Mouse (Mus musculus): ENCODE results near the gene Ptch1. TPM values are rescaled to one million over a fixed set of nuclear protein-coding genes. Genes with fewer than 3 reads are reported as not detected.

The Ptch1 gene
- polyA plus RNA-seq, 1 experiment from 2014 or later = 3.1 TPM

DNA sequence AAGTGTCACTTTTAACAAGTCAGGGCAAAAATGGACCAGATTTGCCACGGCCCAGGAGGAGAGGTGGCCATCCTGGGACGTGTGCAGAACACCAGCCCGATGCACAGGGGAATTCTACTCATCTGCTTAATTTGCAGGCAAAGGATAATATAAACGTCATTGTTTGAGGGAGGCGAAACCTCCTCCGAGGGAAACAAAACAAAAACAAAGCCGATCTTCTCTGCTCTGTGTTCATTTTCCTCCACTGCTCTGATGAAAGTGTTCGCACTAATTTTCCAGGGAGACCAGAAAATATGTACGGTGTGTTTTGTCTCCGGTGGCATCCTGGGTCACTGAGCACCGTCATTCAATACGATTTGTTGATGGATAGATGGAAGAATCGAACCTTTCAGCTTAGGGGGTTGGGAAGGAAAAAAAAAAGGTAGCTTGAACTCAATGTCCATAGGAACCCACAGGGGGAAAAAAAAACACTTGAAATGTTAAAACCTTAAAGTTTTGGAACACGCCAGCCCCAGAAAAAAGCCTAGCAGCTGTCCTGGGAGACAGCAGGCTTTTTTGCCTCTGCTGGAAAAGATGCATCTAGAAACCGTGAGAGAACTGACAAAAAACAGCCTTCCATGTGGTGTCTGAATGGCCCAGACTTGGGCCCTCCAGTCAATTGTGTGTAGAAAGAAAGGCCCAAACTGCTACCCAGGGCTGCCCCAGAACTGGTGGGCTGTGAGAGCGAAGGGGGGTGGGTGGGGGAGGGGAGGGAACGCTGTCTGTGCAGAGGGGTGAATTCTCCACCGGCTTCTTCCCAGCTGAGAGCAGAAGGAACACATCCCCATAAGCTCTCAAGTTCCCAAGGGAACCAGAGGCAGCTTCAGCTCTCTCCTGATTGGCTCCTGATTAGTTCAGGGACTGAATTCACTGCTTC, 86.3 kb downstream of the Ptch1 start:
- 44% methylated on average over 18 of the region's 18 CpGs for WGBS (ENCODE audit: insufficient replicate concordance)
- Histone ChIP-seq H3K36me3 (replicated peaks) (no peaks in the 10 kb centered on the region), H3K9me3 (replicated peaks) (no peaks in the 10 kb centered on the region), H3K9ac (no peak overlapping the region), H3K4me2 (no peak overlapping the region), H3K4me1 (replicated peaks) (no peaks in the 10 kb centered on the region), H3K27ac (replicated peaks) (no peak overlapping the region), H3K27me3 (peaks cover 5% of the 10 kb centered on the region; the same call in 1 of the 2 replicates), H3K4me3 (replicated peaks) (no peak overlapping the region)
- no peak for ATAC-seq (ENCODE audit: insufficient read depth)

- Histone ChIP-seq H3K36me3 (replicated peaks) (no peaks in the 10 kb centered on the region), H3K9ac (no peak overlapping the region), H3K27ac (replicated peaks) (no peak overlapping the region), H3K27me3 (no peaks in the 10 kb centered on the region), H3K4me3 (replicated peaks) (no peak overlapping the region), H3K9me3 (replicated peaks) (no peaks in the 10 kb centered on the region), H3K4me1 (replicated peaks) (no peaks in the 10 kb centered on the region), H3K4me2 (no peak overlapping the region)
- no peak for ATAC-seq (ENCODE audit: insufficient read depth)
- WGBS (ENCODE audit: insufficient replicate concordance) = 75% methylated on average over 8 of the region's 8 CpGs
Observed at GRCm38 (mm10) chr13:63475356-63475755, 98.0 kb downstream of the Ptch1 start.

Other genes with a start within 250 kb of the Ptch1 start
- 8.2 and 10.2 TPM in 2 replicates for gene Fancc, start 76.3 kb downstream of the Ptch1 start, polyA plus RNA-seq (2015; fragmentation: Nextera tagmentation; extraction: Ambion mirVana)
- gene Ercc6l2, start 241.6 kb upstream of the Ptch1 start, polyA plus RNA-seq (2015; fragmentation: Nextera tagmentation; extraction: Ambion mirVana) = 7.0 and 7.9 TPM in 2 replicates

All from liver, embryonic 15.5 days (tissue).